Mouse (Mus musculus): ENCODE measurements at regions not wholly inside any gene's neighbourhood (a gene's known extent, or its start where the extent isn't known, plus 50 kb on each side); places are given as distances from the start of the nearest gene placed in this dataset.
A peak's percentile ranks its signal among the peaks of the same experiment; 100 is the strongest.

DNA sequence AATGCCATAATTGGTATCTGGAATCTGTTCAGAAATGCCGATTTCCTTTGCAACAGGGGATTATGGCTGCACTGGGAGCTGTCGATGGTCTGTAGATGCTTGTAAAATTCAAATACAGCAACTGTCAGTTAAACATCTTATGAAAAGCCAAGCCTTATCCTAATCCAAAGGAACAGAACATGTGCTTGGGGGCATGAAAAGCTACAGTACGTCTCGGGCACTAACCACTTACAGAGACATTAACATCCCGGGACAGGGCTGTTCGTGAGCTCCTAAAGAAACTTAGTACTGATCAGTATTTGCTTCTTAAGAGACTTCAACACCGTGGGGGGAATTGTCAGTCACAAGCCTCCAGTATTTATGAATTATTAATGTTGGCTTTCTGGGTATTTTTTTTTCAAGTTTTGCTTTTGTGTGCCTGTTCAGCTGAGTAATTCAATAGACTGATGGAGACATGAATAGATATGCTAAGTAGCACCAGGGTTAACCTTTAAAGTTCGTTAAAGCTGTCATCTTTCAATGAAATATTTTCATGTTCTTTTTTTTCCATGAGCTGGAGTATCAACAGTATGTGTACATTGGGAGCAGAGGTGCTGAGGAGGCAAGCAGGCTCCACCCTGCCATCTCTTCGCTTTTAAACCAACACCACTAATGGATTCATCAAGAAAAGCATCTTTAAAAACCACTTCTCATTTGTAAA, 272.3 kb downstream of the Tle4 start:
- H3K4me3 ChIP-seq (replicated peaks; ENCODE audit: insufficient read depth, low read depth, low read length): no peak overlapping the region
- H3K4me1 ChIP-seq (ENCODE audit: control insufficient read depth, insufficient read depth, low read length): no peaks in the 10 kb centered on the region
- TF ChIP-seq CTCF (IDR thresholded peaks at IDR 0.05; ENCODE audit: borderline replicate concordance, insufficient read depth, low read depth, low read length): no peak
- TF ChIP-seq POLR2A (IDR thresholded peaks at IDR 0.05; ENCODE audit: borderline replicate concordance, insufficient read depth, low read length): no peak
- no peak for DNase-seq
- H3K27me3 ChIP-seq (ENCODE audit: control insufficient read depth, insufficient read depth, low read length): no peaks in the 10 kb centered on the region; the same call in 1 of the 2 replicates
- 38% methylated on average over 9 of the region's 9 CpGs for WGBS
- H3K27ac ChIP-seq (ENCODE audit: insufficient read depth, low read length): no peak overlapping the region

DNA sequence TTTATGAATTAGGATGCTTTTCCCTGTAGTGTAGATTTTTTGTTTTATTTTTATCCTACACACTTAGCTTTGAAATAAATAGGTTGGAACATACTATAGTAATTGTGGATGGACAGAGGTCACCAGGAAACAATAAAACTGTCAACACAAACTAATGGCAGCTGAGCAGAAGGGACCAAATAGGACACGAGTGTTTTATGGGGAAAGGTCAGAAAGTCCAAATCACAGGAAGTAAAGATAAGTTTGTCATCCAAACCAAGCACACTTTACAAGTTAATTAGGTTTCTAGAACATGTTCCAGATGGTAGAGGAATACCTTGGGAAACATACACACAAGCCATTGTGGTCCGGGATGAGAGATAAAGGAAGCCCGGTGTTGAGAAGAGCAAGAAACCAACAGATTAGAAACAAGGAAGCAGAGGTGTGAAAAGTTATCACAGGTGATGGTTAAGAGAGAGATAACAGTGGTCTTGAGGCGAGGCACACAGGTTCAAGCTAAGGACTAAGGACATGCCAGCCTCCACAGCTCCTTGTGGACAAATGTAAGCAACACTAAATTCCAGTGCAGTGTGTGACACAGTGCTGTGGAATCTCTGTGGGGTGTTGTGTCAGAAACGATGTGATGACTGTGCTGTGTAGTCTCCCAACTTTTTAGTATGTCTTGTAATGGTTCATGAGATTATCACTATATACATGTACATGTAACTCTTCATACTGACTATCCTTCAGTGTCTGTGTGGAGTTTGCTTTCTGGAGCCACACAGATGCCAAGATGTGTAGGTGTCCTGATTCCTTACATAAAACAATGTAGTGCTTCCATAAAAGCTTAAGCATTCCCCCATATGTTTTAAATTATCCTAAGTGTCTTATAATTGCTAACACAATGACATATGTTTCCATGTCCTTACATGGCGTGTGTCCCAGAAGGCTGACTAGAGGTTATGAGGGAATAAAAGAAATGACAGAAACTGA, 264.5 kb downstream of the Tle4 start:
- Histone ChIP-seq H3K27me3 (ENCODE audit: control insufficient read depth, insufficient read depth, low read length) (no peaks in the 10 kb centered on the region), H3K4me1 (ENCODE audit: control insufficient read depth, insufficient read depth, low read length) (no peaks in the 10 kb centered on the region), H3K4me3 (replicated peaks; ENCODE audit: insufficient read depth, low read depth, low read length) (no peak overlapping the region), H3K27ac (ENCODE audit: insufficient read depth, low read length) (no peak overlapping the region)
- DNase-seq: no peak
- TF ChIP-seq CTCF (IDR thresholded peaks at IDR 0.05; ENCODE audit: borderline replicate concordance, insufficient read depth, low read depth, low read length): no peak
- TF ChIP-seq POLR2A (IDR thresholded peaks at IDR 0.05; ENCODE audit: borderline replicate concordance, insufficient read depth, low read length): no peak
- 77% methylated on average over 6 of the region's 6 CpGs for WGBS

DNA sequence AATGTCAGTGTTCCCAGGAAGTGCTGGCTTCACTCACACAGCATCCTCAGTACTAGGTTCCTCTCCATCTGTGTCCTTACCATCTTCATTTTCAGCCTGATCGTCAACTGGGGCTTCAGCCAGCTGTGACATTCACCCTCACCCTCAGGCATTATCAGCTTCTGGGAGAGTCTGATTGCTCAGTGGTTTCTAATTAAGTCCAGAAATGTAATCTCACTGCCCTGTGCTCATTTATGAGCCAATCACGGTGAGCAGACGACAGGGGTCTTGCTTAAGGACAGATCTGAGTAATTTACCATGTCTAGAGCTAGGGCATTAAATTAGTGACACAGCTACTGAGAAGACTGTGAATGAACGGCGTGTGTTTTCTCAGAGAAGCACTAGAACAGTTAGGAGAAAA, 260.8 kb downstream of the Tle4 start:
- WGBS: 41% methylated on average over 5 of the region's 5 CpGs
- DNase-seq: peak in 1 of 2 experiments; percentile 18

DNA sequence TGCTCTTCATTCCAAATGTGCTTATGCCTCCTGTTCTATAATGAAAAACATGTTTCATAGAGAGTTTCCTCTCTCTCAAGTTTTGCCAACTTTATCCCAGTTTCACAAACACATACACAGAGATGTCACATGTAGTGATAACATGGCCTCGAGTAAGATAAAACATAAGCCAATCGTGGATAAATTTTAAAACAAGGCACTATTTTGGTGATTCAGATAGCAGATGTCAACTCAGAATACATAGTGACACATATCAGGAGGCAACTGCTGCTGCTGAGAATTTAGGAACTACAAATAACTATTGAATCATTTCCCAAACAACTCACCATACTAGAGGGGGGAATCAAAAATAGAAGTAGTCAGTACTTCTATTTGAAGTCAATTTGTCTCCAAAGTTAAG, 257.1 kb downstream of the Tle4 start:
- WGBS: 80% methylated on average over 2 of the region's 2 CpGs
- no peak for DNase-seq
- TF ChIP-seq CTCF (IDR thresholded peaks at IDR 0.05; ENCODE audit: borderline replicate concordance, insufficient read depth, low read depth, low read length) (no peak), POLR2A (IDR thresholded peaks at IDR 0.05; ENCODE audit: borderline replicate concordance, insufficient read depth, low read length) (no peak)

More for the DNA sequence above, 260.8 kb downstream of the Tle4 start:
- H3K27me3 ChIP-seq (ENCODE audit: control insufficient read depth, insufficient read depth, low read length): no peaks in the 10 kb centered on the region
- no peak overlapping the region for H3K4me3 ChIP-seq (replicated peaks; ENCODE audit: insufficient read depth, low read depth, low read length)
- H3K27ac ChIP-seq (ENCODE audit: insufficient read depth, low read length): no peak overlapping the region
- TF ChIP-seq CTCF (IDR thresholded peaks at IDR 0.05; ENCODE audit: borderline replicate concordance, insufficient read depth, low read depth, low read length) (no peak), POLR2A (IDR thresholded peaks at IDR 0.05; ENCODE audit: borderline replicate concordance, insufficient read depth, low read length) (no peak)
- H3K4me1 ChIP-seq (ENCODE audit: control insufficient read depth, insufficient read depth, low read length): no peaks in the 10 kb centered on the region

DNA sequence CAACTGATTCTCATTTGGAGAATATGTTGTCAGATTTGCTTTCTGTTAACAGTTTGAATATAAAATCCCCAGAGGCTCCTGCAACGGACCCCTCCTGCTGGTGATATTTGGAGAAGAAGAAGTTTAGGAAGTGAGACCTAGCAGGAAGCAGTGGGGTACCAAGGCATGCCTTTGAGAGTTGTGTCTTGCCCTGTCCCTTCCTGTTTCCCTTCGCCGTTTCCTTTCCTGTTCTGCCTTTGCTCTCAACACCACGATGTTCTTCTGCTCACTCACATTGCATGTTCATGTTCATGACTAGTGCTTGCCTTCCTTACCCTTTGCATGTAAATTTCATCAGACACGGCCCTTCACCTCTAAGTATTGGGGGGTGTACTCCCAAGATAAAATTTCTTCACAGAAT, 254.0 kb downstream of the Tle4 start:
- no peaks in the 10 kb centered on the region for H3K27me3 ChIP-seq (ENCODE audit: control insufficient read depth, insufficient read depth, low read length)
- no peak overlapping the region for H3K4me3 ChIP-seq (replicated peaks; ENCODE audit: insufficient read depth, low read depth, low read length)
- WGBS: 80% methylated on average over 5 of the region's 5 CpGs
- no peak for DNase-seq
- TF ChIP-seq POLR2A (IDR thresholded peaks at IDR 0.05; ENCODE audit: borderline replicate concordance, insufficient read depth, low read length) (no peak), CTCF (IDR thresholded peaks at IDR 0.05; ENCODE audit: borderline replicate concordance, insufficient read depth, low read depth, low read length) (no peak)
- no peak overlapping the region for H3K27ac ChIP-seq (ENCODE audit: insufficient read depth, low read length)
- no peaks in the 10 kb centered on the region for H3K4me1 ChIP-seq (ENCODE audit: control insufficient read depth, insufficient read depth, low read length)

More for the DNA sequence above, 257.1 kb downstream of the Tle4 start:
- H3K4me1 ChIP-seq (ENCODE audit: control insufficient read depth, insufficient read depth, low read length): no peaks in the 10 kb centered on the region
- H3K27ac ChIP-seq (ENCODE audit: insufficient read depth, low read length): no peak overlapping the region
- no peak overlapping the region for H3K4me3 ChIP-seq (replicated peaks; ENCODE audit: insufficient read depth, low read depth, low read length)
- no peaks in the 10 kb centered on the region for H3K27me3 ChIP-seq (ENCODE audit: control insufficient read depth, insufficient read depth, low read length)

DNA sequence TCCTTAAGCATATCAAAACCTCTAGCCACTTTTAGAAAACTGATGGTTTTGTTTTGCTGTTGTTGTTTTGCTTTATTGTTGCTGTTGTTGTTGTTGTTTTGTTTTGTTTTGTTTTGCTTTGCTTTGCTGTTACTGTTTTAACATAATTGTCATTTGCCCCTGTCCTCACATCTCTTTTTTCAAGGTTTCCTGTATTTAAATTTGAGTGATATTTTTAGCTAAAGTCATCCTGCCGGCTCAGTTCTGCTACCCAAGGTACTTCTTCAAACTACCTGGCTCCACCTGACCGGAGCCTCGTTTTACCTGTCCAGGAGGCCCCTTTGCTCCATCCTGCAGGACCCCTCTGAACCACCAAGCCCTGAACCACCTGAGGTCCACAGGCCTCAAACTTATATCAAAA, 253.4 kb downstream of the Tle4 start:
- WGBS: 92% methylated on average over 3 of the region's 3 CpGs
- no peak for TF ChIP-seq POLR2A (IDR thresholded peaks at IDR 0.05; ENCODE audit: borderline replicate concordance, insufficient read depth, low read length)
- no peak for TF ChIP-seq CTCF (IDR thresholded peaks at IDR 0.05; ENCODE audit: borderline replicate concordance, insufficient read depth, low read depth, low read length)
- H3K4me3 ChIP-seq (replicated peaks; ENCODE audit: insufficient read depth, low read depth, low read length): no peak overlapping the region
- H3K4me1 ChIP-seq (ENCODE audit: control insufficient read depth, insufficient read depth, low read length): no peaks in the 10 kb centered on the region
- DNase-seq: no peak
- H3K27ac ChIP-seq (ENCODE audit: insufficient read depth, low read length): no peak overlapping the region
- H3K27me3 ChIP-seq (ENCODE audit: control insufficient read depth, insufficient read depth, low read length): no peaks in the 10 kb centered on the region

DNA sequence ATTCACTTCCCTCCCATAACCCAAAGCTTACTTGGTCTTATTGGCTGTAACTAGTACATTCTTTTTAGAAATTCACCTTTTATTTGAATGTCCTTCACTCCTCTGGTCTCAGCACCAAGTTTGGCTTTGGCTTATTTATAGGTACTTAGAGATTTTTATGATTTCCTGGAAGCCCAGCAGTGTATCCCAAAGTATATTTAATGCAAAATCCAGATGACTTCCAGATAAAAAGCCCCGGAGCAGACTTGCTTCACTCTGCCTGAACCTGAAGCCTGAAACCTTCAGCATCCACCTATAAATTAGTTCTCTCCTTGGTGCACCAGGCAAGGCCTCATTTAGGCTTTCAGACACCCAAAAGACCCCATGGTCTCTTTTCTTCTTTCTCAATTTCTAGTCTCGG, 250.8 kb downstream of the Tle4 start:
- Histone ChIP-seq H3K4me3 (replicated peaks; ENCODE audit: insufficient read depth, low read depth, low read length) (no peak overlapping the region), H3K4me1 (ENCODE audit: control insufficient read depth, insufficient read depth, low read length) (no peaks in the 10 kb centered on the region), H3K27me3 (ENCODE audit: control insufficient read depth, insufficient read depth, low read length) (no peaks in the 10 kb centered on the region), H3K27ac (ENCODE audit: insufficient read depth, low read length) (no peak overlapping the region)
- whole genome bisulfite sequencing: 70% methylated on average over 2 of the region's 2 CpGs
- TF ChIP-seq CTCF (IDR thresholded peaks at IDR 0.05; ENCODE audit: borderline replicate concordance, insufficient read depth, low read depth, low read length) (no peak), POLR2A (IDR thresholded peaks at IDR 0.05; ENCODE audit: borderline replicate concordance, insufficient read depth, low read length) (no peak)
- DNase-seq: no peak
